Mouse (Mus musculus) intestine, embryonic 14.5 days (tissue): ENCODE results near the gene Palld. TPM values are rescaled to one million over a fixed set of nuclear protein-coding genes. Genes with fewer than 3 reads are reported as not detected.

ENCODE experiments used
- ATAC-seq: fragments of 200-750 bp; cut with Nextera tagmentation; replicated peaks from 2 replicates; pipeline ENCODE4 v1.8.0; 2017; ENCODE audit warnings: low read depth, moderate number of reproducible peaks, moderate TSS enrichment, moderate library complexity; ENCODE audit not compliant: low FRiP score, low TSS enrichment
- DNase-seq: peaks from one replicate; pipeline ENCODE4 v3.0.0-alpha.2; 2018; ENCODE audit warnings: low spot score
- H3K27ac ChIP-seq: fragments of 300-500 bp; sonication (generic); 2 replicates; pipeline ENCODE4 v1.5.1; 2014; ENCODE audit warnings: low read depth, mild to moderate bottlenecking, control low read depth
- H3K27me3 ChIP-seq: fragments of 300-500 bp; sonication (generic); replicated peaks from 2 replicates; pipeline ENCODE4 v1.6.1; 2014; ENCODE audit warnings: low read length, control low read depth; ENCODE audit not compliant: control insufficient read depth, insufficient read depth
- H3K36me3 ChIP-seq: fragments of 300-500 bp; sonication (generic); 2 replicates; pipeline ENCODE4 v1.6.1; 2014; ENCODE audit warnings: low read length, control low read depth; ENCODE audit not compliant: control insufficient read depth, insufficient read depth
- H3K4me1 ChIP-seq: fragments of 300-500 bp; sonication (generic); replicated peaks from 2 replicates; pipeline ENCODE4 v1.6.1; 2014; ENCODE audit warnings: low read length, control low read depth, mixed read lengths; ENCODE audit not compliant: control insufficient read depth, insufficient read depth
- H3K4me2 ChIP-seq: fragments of 300-500 bp; sonication (generic); 2 replicates; pipeline ENCODE4 v1.6.1; 2014; ENCODE audit warnings: low read length
- H3K4me3 ChIP-seq: fragments of 300-500 bp; sonication (generic); 2 replicates; pipeline ENCODE4 v1.5.1; 2014; ENCODE audit warnings: low read depth, low read length, control low read depth, mixed read lengths
- H3K9ac ChIP-seq: fragments of 300-500 bp; sonication (generic); 2 replicates; pipeline ENCODE4 v1.6.1; 2014; ENCODE audit warnings: mild to moderate bottlenecking, low read length
- H3K9me3 ChIP-seq: fragments of 300-500 bp; sonication (generic); 2 replicates; pipeline ENCODE4 v1.6.1; 2016; ENCODE audit warnings: low read length, control low read depth; ENCODE audit not compliant: control insufficient read depth
- WGBS: fragments of 180-500 bp; shearing (Covaris S2); extraction: QIAGEN DNeasy Blood & Tissue Kit; methylation state at CpG from one replicate; pipeline ENCODE4 v1.1.7; 2014; 5-methylcytosine and 5-hydroxymethylcytosine counted together
- polyA plus RNA-seq: library from polyadenylated mRNA; unstranded; fragments of >200 nt; fragmentation: Nextera tagmentation; extraction: Ambion mirVana; gene quantifications from 2 replicates; pipeline ENCODE4 v1.2.1, GENCODE M21; 2014

Gene Palld
- polyA plus RNA-seq, 1 experiment from 2014 or later: 66.4 TPM

- DNase-seq (no peak), ATAC-seq (0 out of 2 replicates have a peak, but pooled peaks have one; percentile 55)
- Histone ChIP-seq H3K27ac (no peak overlapping the region), H3K4me1 (peaks cover 11% of the 10 kb centered on the region; the same call in 1 of the 2 replicates), H3K9ac (no peak overlapping the region), H3K4me2 (no peak overlapping the region), H3K4me3 (no peak overlapping the region), H3K36me3 (no peaks in the 10 kb centered on the region), H3K9me3 (no peaks in the 10 kb centered on the region), H3K27me3 (no peaks in the 10 kb centered on the region)
- WGBS: 60% methylated on average over 6 of the region's 6 CpGs
These were observed 256.8 kb downstream of the Palld start for GRCm38 (mm10) chr8:61645642-61646041.

GRCm38 (mm10) chr8:61643215-61643614 is 259.3 kb downstream of the Palld start:
- Histone ChIP-seq H3K36me3 (no peaks in the 10 kb centered on the region), H3K27ac (no peak overlapping the region), H3K9me3 (no peaks in the 10 kb centered on the region), H3K4me3 (no peak overlapping the region), H3K9ac (no peak overlapping the region), H3K4me2 (no peak overlapping the region), H3K27me3 (no peaks in the 10 kb centered on the region), H3K4me1 (peaks cover 16% of the 10 kb centered on the region)
- ATAC-seq (no peak), DNase-seq (peak; percentile 48)
- 59% methylated on average over 3 of the region's 3 CpGs for WGBS

- Histone ChIP-seq H3K27me3 (no peaks in the 10 kb centered on the region), H3K9ac (no peak overlapping the region), H3K4me1 (peaks cover 16% of the 10 kb centered on the region), H3K27ac (no peak overlapping the region), H3K4me3 (no peak overlapping the region), H3K9me3 (no peaks in the 10 kb centered on the region), H3K36me3 (no peaks in the 10 kb centered on the region), H3K4me2 (no peak overlapping the region)
- WGBS: 61% methylated on average over 4 of the region's 4 CpGs
- DNase-seq (peak; percentile 39), ATAC-seq (no peak)
These were observed 260.1 kb downstream of the Palld start for GRCm38 (mm10) chr8:61642358-61642847.

GRCm38 (mm10) chr8:61639596-61639995 is 262.9 kb downstream of the Palld start:
- H3K4me3 ChIP-seq: no peak overlapping the region
- no peaks in the 10 kb centered on the region for H3K9me3 ChIP-seq
- WGBS: 50% methylated on average over 2 of the region's 2 CpGs
- no peak overlapping the region for H3K4me2 ChIP-seq
- H3K9ac ChIP-seq: no peak overlapping the region
- no peaks in the 10 kb centered on the region for H3K36me3 ChIP-seq
- ATAC-seq (no peak), DNase-seq (no peak)
- no peaks in the 10 kb centered on the region for H3K27me3 ChIP-seq
- H3K4me1 ChIP-seq: peaks cover 14% of the 10 kb centered on the region
- H3K27ac ChIP-seq: peak overlapping the region; percentile 72; the same call in 1 of the 2 replicates

GRCm38 (mm10) chr8:61639008-61639407 is 263.5 kb downstream of the Palld start:
- peaks cover 14% of the 10 kb centered on the region for H3K4me1 ChIP-seq
- 33% methylated on average over 3 of the region's 3 CpGs for WGBS
- ATAC-seq: peak; percentile 61

GRCm38 (mm10) chr8:61637736-61638135 is 264.8 kb downstream of the Palld start:
- Histone ChIP-seq H3K4me2 (no peak overlapping the region), H3K9ac (no peak overlapping the region), H3K4me3 (no peak overlapping the region), H3K4me1 (peaks cover 14% of the 10 kb centered on the region), H3K9me3 (no peaks in the 10 kb centered on the region), H3K27ac (no peak overlapping the region), H3K36me3 (no peaks in the 10 kb centered on the region), H3K27me3 (no peaks in the 10 kb centered on the region)
- WGBS: 78% methylated on average over 4 of the region's 4 CpGs
- DNase-seq: no peak
- ATAC-seq: no peak

More at GRCm38 (mm10) chr8:61639008-61639407, 263.5 kb downstream of the Palld start:
- Histone ChIP-seq H3K27ac (peak overlapping the region; percentile 72), H3K27me3 (no peaks in the 10 kb centered on the region), H3K9ac (no peak overlapping the region), H3K9me3 (no peaks in the 10 kb centered on the region), H3K4me3 (no peak overlapping the region), H3K36me3 (no peaks in the 10 kb centered on the region), H3K4me2 (no peak overlapping the region)
- no peak for DNase-seq

- H3K4me3 ChIP-seq: no peak overlapping the region
- no peak overlapping the region for H3K27ac ChIP-seq
- no peaks in the 10 kb centered on the region for H3K27me3 ChIP-seq
- DNase-seq (no peak), ATAC-seq (no peak)
- H3K4me2 ChIP-seq: no peak overlapping the region
- peaks cover 10% of the 10 kb centered on the region; the same call in 1 of the 2 replicates for H3K4me1 ChIP-seq
- H3K9ac ChIP-seq: no peak overlapping the region
- 86% methylated on average over 1 of the region's 1 CpGs for WGBS
- no peaks in the 10 kb centered on the region for H3K36me3 ChIP-seq
- no peaks in the 10 kb centered on the region for H3K9me3 ChIP-seq
These were observed 267.7 kb downstream of the Palld start for GRCm38 (mm10) chr8:61634811-61635210.

GRCm38 (mm10) chr8:61632331-61632730 is 270.2 kb downstream of the Palld start:
- WGBS: 73% methylated on average over 2 of the region's 2 CpGs

GRCm38 (mm10) chr8:61629631-61629968 is 272.9 kb downstream of the Palld start:
- 84% methylated on average over 1 of the region's 1 CpGs for WGBS
- no peak for DNase-seq

More at GRCm38 (mm10) chr8:61632331-61632730, 270.2 kb downstream of the Palld start:
- Histone ChIP-seq H3K9ac (no peak overlapping the region), H3K27me3 (no peaks in the 10 kb centered on the region), H3K36me3 (no peaks in the 10 kb centered on the region), H3K4me1 (no peaks in the 10 kb centered on the region), H3K4me3 (no peak overlapping the region), H3K9me3 (no peaks in the 10 kb centered on the region), H3K4me2 (no peak overlapping the region), H3K27ac (no peak overlapping the region)
- DNase-seq: no peak
- ATAC-seq: no peak

More at GRCm38 (mm10) chr8:61629631-61629968, 272.9 kb downstream of the Palld start:
- peaks cover 5% of the 10 kb centered on the region; the same call in 1 of the 2 replicates for H3K4me1 ChIP-seq
- H3K27me3 ChIP-seq: no peaks in the 10 kb centered on the region
- H3K4me3 ChIP-seq: no peak overlapping the region
- no peaks in the 10 kb centered on the region for H3K36me3 ChIP-seq
- H3K4me2 ChIP-seq: no peak overlapping the region
- H3K9me3 ChIP-seq: no peaks in the 10 kb centered on the region
- no peak for ATAC-seq
- H3K27ac ChIP-seq: no peak overlapping the region
- no peak overlapping the region for H3K9ac ChIP-seq
